Mouse (Mus musculus): Measurements from ENCODE around the gene Syn2.
"Not testable (repeated sequence)": the region's sequence is repeated elsewhere in the genome, so short reads cannot be mapped to it uniquely, and the experiment has no call there.

Gene Syn2

DNA sequence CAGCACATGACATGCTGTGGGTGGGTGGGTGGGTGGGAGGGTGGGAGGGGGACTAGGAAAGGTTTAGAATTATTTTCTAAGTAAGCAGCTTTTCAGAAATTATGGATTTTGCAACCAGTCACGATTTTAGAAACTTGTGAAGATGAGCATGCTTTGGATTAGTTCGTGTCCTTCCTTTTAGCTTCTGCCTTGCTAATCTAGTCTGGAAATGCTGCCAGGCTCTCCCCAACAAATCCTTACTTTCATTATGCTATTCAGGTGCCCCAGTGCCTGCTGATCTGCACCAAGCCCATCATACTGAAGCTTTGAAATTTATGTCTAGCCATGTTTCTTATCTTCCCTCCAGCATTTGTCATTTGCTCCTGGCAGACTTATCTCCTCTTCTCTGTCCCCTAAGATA is 34.8 kb downstream of the Syn2 start:
- no peak for ATAC-seq (ENCODE audit: insufficient number of reproducible peaks, low FRiP score, low TSS enrichment)

DNA sequence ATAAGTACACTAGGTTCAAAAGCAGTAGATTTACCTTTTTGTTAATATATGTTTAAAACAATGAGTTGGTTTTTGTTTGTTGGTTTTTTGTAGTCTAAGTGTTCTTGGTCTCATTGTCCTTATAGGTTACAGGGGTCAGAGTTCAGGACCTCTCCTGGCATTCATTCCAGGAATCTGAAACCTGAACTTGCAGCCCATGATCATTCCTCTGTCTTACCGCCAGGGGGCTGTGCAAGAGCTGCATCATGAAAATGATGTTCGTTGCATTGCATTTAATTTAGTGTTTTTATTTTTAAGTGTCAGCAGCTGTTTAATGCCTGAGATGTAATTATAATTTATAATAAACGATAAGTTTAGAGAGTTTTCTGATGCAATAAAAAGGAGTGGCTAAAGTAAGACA is 40.1 kb downstream of the Syn2 start:
- no peak for ATAC-seq (ENCODE audit: insufficient number of reproducible peaks, low FRiP score, low TSS enrichment)

- no peak for ATAC-seq (ENCODE audit: insufficient number of reproducible peaks, low FRiP score, low TSS enrichment)
Measured at GRCm38 (mm10) chr6:115178826-115179225, 44.1 kb downstream of the Syn2 start.

DNA sequence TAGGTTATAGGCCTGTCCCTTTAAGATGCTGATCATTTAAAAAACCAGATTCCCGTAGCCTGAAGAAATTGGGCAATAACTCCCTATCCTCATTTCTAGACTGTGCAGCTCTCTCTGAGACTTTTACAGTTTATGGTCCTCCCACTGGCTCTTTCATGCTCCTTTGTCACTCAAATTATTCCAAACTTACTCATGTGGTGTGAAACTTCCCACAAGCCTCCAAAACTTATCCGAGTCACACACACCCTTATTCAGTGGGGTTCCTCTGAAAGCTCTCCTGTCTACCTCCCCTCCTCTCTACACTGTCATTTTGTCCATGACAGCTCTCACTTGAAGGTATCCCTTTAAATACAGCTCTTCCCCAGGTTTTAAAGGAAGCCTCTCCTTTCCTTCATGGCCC is 46.4 kb downstream of the Syn2 start:
- ATAC-seq (ENCODE audit: insufficient number of reproducible peaks, low FRiP score, low TSS enrichment) = no peak

- no peak for ATAC-seq (ENCODE audit: insufficient number of reproducible peaks, low FRiP score, low TSS enrichment)
Measured at GRCm38 (mm10) chr6:115191111-115191510, 56.4 kb downstream of the Syn2 start.

GRCm38 (mm10) chr6:115200753-115201152 is 66.1 kb downstream of the Syn2 start:
- no peak for ATAC-seq (ENCODE audit: insufficient number of reproducible peaks, low FRiP score, low TSS enrichment)

GRCm38 (mm10) chr6:115203029-115203428 is 68.3 kb downstream of the Syn2 start:
- no peak for ATAC-seq (ENCODE audit: insufficient number of reproducible peaks, low FRiP score, low TSS enrichment)

DNA sequence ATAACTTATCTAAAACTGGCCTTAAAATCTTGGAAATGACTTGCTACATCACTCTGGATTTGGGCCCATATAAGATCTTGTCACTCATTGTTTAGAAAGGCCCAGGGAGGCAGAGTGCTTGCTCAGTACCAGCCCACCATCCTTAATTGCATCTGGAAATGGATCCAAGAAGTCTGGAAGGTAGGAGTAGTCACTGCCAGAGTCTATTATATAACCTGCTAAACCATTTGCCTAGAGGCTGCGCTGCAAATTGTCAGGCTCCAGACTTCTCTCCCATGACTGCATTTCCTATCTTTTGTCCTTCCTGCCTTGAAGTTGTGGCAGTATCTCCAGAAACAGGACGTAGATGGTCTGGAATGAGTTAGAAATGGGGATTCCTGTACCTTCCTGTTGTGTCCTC is 75.5 kb downstream of the Syn2 start:
- ATAC-seq (ENCODE audit: insufficient number of reproducible peaks, low FRiP score, low TSS enrichment) = peak; percentile 45; the same call in 1 of the 2 replicates

DNA sequence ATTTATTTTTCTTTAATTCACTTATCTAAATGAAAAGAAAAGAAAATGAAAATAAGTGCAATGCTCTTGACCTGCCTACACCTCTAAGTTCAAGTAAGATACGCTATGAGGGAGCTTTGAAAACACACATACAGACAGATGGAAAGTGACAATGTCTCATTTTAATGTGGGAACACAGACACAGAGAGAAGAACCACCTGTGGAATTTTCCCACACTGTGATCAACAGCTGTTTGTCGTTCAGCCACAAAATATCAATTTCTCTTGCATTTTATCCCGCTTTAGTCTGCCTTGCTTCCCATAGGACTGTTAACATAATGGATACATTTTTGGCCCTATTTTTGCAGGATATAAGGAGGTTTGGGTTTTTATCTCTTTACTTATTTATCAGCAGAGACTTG is 76.1 kb downstream of the Syn2 start:
- ATAC-seq (ENCODE audit: insufficient number of reproducible peaks, low FRiP score, low TSS enrichment) = no peak

GRCm38 (mm10) chr6:115212132-115212903 is 77.6 kb downstream of the Syn2 start:
- ATAC-seq (ENCODE audit: insufficient number of reproducible peaks, low FRiP score, low TSS enrichment) = no peak

DNA sequence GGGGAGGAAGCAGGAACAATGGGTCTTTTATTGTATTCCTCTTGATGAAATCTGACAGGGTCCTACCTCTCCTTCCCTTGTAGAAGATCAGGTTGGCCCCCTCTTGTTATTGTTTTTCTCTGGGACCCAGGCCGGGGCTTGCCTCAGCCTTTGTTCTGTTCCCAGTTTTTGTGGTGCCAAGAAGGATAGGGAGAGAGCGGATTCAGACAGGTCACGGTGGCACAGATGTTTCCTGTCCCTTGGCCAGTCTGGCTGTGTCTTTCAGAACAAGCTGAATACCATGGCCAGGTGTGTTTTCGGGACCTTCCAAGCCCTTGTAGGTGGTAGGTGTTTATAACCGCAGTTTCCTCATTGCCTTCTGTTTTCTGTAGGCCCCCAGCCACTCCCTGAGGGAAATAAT is 78.4 kb downstream of the Syn2 start:
- no peak for ATAC-seq (ENCODE audit: insufficient number of reproducible peaks, low FRiP score, low TSS enrichment)

- ATAC-seq (ENCODE audit: insufficient number of reproducible peaks, low FRiP score, low TSS enrichment) = peak; percentile 83
Measured at GRCm38 (mm10) chr6:115221215-115221641, 86.5 kb downstream of the Syn2 start.

- peak; percentile 62; the same call in 1 of the 2 replicates for ATAC-seq (ENCODE audit: insufficient number of reproducible peaks, low FRiP score, low TSS enrichment)
Measured at GRCm38 (mm10) chr6:115225519-115225918, 90.8 kb downstream of the Syn2 start.

DNA sequence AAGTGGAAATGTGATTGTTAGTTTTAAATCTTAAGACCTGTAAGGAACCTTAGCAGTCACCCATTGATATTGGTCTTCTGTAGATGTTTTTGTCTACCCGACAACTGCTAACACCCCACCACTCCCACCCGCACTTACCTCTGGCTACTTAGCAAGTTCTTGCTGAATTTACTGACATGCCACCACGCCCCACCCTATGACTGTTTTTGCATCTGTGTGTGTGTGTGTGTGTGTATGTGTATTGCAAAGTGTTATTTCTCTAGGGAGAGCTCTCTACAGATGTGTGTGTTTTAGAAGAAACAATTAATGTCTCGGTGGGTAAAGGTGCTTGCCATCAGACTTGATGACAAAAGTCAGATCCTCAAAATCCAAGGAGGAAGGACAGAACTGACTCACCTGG is 92.3 kb downstream of the Syn2 start, which contains the start of gene Gm17482:
TSS of gene Gm17482 (plus strand) at position 301 of the 400 bp plus-strand sequence.
- no peak for ATAC-seq (ENCODE audit: insufficient number of reproducible peaks, low FRiP score, low TSS enrichment)

DNA sequence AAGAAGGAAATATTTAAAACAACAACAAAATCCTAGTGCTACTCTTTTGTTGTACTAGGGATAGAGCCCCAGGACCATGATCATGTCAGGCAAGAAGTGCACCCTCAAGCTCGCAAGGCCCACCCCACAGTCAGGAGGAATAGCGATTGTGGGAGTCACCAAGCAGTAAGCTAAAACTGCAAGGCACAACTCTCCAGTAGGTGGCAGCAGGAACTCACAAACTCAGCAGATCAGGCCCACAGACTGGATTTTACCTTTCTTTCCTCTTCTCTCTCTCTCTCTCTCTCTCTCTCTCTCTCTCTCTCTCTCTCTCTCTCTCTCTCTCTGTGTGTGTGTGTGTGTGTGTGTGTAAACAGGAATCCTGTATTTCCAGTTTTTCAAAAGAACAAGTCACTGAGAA is 92.8 kb downstream of the Syn2 start:
- peak; percentile 47; the same call in 1 of the 2 replicates for ATAC-seq (ENCODE audit: insufficient number of reproducible peaks, low FRiP score, low TSS enrichment)

- no peak for ATAC-seq (ENCODE audit: insufficient number of reproducible peaks, low FRiP score, low TSS enrichment)
Measured at GRCm38 (mm10) chr6:115230557-115230956, 95.9 kb downstream of the Syn2 start.

GRCm38 (mm10) chr6:115231836-115232235 is 97.1 kb downstream of the Syn2 start:
- no peak for ATAC-seq (ENCODE audit: insufficient number of reproducible peaks, low FRiP score, low TSS enrichment)

DNA sequence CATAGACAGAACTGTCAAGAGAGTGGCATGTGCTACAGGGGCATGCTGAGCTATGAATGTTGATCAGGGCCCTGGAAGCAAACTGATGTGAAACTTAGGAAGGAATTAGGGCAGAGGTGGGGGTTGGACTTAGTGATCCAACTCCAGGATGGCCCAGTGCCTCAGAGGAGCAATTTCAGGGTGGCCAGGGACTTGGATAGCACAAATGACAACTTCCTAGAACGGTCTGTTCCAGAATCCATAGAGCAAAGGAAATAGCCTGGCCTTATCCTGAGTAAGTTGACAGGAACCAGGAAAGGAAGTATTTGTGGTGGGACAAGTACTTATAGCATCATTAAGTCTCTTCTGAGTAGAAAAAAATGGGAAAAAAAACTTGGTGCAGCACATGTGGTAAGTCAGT is 97.9 kb downstream of the Syn2 start:
- ATAC-seq (ENCODE audit: insufficient number of reproducible peaks, low FRiP score, low TSS enrichment) = no peak

GRCm38 (mm10) chr6:115238031-115239027 is 103.6 kb downstream of the Syn2 start:
- peak; percentile 85 for ATAC-seq (ENCODE audit: insufficient number of reproducible peaks, low FRiP score, low TSS enrichment)

DNA sequence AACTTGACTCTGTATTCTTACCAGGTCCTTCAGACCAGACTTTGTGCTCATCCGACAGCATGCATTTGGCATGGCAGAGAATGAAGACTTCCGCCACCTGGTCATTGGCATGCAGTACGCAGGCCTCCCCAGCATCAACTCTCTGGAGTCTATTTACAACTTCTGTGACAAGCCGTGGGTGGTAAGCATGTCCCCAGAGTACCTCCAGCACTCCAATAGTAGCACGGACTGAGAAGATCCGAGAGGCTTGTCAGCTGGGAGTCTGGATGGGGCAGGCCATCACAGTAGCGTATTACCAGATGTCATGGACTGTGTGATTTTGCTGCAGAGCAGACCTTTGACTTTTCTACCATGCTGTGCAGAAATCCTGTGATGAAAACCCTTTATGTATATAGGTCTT is 104.6 kb downstream of the Syn2 start:
- ATAC-seq (ENCODE audit: insufficient number of reproducible peaks, low FRiP score, low TSS enrichment) = no peak

DNA sequence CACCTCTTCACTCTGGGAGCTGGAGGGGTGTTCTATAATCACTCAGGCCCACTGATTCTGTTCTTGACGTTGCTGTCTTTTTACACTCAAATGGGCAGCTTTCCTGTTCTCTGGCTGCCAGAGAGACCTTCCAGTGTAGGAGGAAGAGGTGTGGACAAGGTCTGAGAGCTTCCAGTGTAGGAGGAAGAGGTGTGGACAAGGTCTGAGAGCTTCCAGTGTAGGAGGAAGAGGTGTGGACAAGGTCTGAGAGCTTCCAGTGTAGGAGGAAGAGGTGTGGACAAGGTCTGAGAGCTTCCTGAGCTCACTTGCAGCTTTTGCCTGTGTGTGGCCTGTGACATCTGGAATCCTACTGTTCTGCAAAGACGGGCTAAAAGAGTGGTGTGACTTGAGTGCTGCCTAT is 105.7 kb downstream of the Syn2 start:
- ATAC-seq (ENCODE audit: insufficient number of reproducible peaks, low FRiP score, low TSS enrichment) = not testable (repeated sequence)
